Mouse (Mus musculus): ENCODE measurements around the gene Ddx3y.

The Ddx3y gene

GRCm38 (mm10) chrY:1286171-1286795 is at the start of gene Ddx3y:
TSS of gene Ddx3y (minus strand) at chrY:1286629.
- DNase-seq (ENCODE audit: low read depth, low spot score): peak; percentile 18

GRCm38 (mm10) chrY:1293708-1294107 is 7.3 kb upstream of the Ddx3y start:
- no peak for DNase-seq (ENCODE audit: low read depth, low spot score)

- no peak for DNase-seq (ENCODE audit: low read depth, low spot score)
These were observed 694 bp downstream of the Ddx3y start for GRCm38 (mm10) chrY:1285735-1286134.

- no peak for DNase-seq (ENCODE audit: low read depth, low spot score)
These were observed 40.3 kb downstream of the Ddx3y start for GRCm38 (mm10) chrY:1246117-1246516.

GRCm38 (mm10) chrY:1245426-1245863 is 41.0 kb downstream of the Ddx3y start, which contains the start of gene Uty:
TSS of gene Uty (minus strand) at chrY:1245759.
- DNase-seq (ENCODE audit: low read depth, low spot score): peak; percentile 13

- DNase-seq (ENCODE audit: low read depth, low spot score): no peak
These were observed 41.5 kb downstream of the Ddx3y start for GRCm38 (mm10) chrY:1244940-1245339.

- no peak for DNase-seq (ENCODE audit: low read depth, low spot score)
These were observed 42.0 kb downstream of the Ddx3y start for GRCm38 (mm10) chrY:1244421-1244820.

- DNase-seq (ENCODE audit: low read depth, low spot score): no peak
These were observed 66.4 kb downstream of the Ddx3y start for GRCm38 (mm10) chrY:1220001-1220400.

Measured in retina, adult 2 months (tissue).